Mouse (Mus musculus): ENCODE data around the gene Aak1.

GRCm38 (mm10) chr6:87026980-87027379, 177.7 kb downstream of the Aak1 start:
- no peak for TF ChIP-seq CTCF (IDR thresholded peaks at IDR 0.05; ENCODE audit: control insufficient read depth, insufficient read depth, insufficient replicate concordance, low read depth, low read length)
- no peak for TF ChIP-seq POLR2A (IDR thresholded peaks at IDR 0.05; ENCODE audit: control insufficient read depth, low read depth, low read length)

Measured in testis, adult 2 months (tissue).